Mouse (Mus musculus): Measurements from ENCODE around the gene Msi1. TPM values are rescaled to one million over a fixed set of nuclear protein-coding genes. Genes with fewer than 3 reads are reported as not detected.

Msi1 gene
- total RNA-seq (2021): 10 to 100 TPM; 48.6 to 52.4 TPM
- long read RNA-seq, experiment 1, partial matches to known transcripts: 0 of 5 reads
- long read RNA-seq, experiment 1, other reads (novel, unspliced or antisense): 3 of 5 reads
- long read RNA-seq, experiment 2, partial matches to known transcripts: 3 of 5 reads
- long read RNA-seq, experiment 2, other reads (novel, unspliced or antisense): 1 of 5 reads

GRCm38 (mm10) chr5:115429359-115430186 lies at the start of gene Msi1:
TSS of gene Msi1 (plus strand) at chr5:115429599.
- DNase-seq (ENCODE audit: low spot score in 2 of 2): no peak
- TF ChIP-seq CTCF (conservative IDR thresholded peaks at IDR 0.05): no peak
- Histone ChIP-seq H3K27ac (peak within 1 kb of the TSS; percentile 79), H3K4me3 (peak within 1 kb of the TSS; percentile 68)

DNA sequence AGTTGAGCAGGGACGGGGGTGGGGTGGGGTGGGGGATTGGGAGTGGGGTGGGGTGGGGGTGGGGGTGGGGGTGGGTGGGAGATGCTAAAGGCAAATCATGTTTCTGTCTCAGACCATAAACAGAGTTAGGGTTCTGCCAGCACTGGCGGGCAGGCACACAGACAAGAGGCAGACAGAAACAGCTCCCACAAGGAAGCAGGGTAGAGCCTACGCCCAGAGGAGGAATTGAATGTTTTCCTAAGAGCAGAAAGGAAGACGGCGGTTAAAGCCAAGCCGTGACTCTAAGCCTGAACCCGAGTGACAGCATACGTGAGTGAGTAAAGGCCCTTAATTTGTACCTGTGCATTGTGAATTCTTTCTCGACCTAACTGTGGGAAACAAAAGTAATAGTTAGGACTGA lies 37.5 kb upstream of the Msi1 start:
- DNase-seq (ENCODE audit: low spot score in 2 of 2): no peak
- Histone ChIP-seq H3K27ac (no peak overlapping the region), H3K4me3 (no peak overlapping the region)
- TF ChIP-seq CTCF (conservative IDR thresholded peaks at IDR 0.05): no peak

DNA sequence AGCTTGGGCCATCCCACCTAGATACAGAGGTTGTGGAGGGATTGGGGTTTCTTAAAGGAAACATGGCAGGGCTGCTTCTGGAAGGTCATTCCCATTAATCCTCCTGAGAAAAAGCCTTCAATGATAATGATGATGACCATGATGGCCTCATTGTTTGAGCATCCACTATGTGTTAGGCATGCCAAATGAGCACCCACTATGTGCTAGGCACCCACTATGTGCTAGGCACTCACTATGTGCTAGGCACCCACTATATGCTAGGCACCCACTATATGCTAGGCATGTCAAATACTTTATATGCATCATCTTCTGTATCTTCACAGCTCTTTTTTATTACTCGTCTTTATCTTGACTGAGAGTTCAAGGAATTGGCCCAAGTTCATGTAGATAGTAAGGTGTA lies 36.4 kb upstream of the Msi1 start:
- no peak for DNase-seq (ENCODE audit: low spot score in 2 of 2)
- TF ChIP-seq CTCF (conservative IDR thresholded peaks at IDR 0.05): no peak
- Histone ChIP-seq H3K4me3 (no peak overlapping the region), H3K27ac (no peak overlapping the region)

GRCm38 (mm10) chr5:115394223-115394622 lies 35.2 kb upstream of the Msi1 start:
- no peak for DNase-seq (ENCODE audit: low spot score in 2 of 2)
- Histone ChIP-seq H3K4me3 (no peak overlapping the region), H3K27ac (no peak overlapping the region)
- no peak for TF ChIP-seq CTCF (conservative IDR thresholded peaks at IDR 0.05)

GRCm38 (mm10) chr5:115394836-115395235 lies 34.6 kb upstream of the Msi1 start:
- DNase-seq (ENCODE audit: low spot score in 2 of 2): no peak
- no peak overlapping the region for H3K4me3 ChIP-seq
- no peak overlapping the region for H3K27ac ChIP-seq
- TF ChIP-seq CTCF (conservative IDR thresholded peaks at IDR 0.05): no peak

- no peak for DNase-seq (ENCODE audit: low spot score in 2 of 2)
- Histone ChIP-seq H3K27ac (no peak overlapping the region), H3K4me3 (no peak overlapping the region)
- TF ChIP-seq CTCF (conservative IDR thresholded peaks at IDR 0.05): no peak
Measured at GRCm38 (mm10) chr5:115396654-115397053, 32.7 kb upstream of the Msi1 start.

DNA sequence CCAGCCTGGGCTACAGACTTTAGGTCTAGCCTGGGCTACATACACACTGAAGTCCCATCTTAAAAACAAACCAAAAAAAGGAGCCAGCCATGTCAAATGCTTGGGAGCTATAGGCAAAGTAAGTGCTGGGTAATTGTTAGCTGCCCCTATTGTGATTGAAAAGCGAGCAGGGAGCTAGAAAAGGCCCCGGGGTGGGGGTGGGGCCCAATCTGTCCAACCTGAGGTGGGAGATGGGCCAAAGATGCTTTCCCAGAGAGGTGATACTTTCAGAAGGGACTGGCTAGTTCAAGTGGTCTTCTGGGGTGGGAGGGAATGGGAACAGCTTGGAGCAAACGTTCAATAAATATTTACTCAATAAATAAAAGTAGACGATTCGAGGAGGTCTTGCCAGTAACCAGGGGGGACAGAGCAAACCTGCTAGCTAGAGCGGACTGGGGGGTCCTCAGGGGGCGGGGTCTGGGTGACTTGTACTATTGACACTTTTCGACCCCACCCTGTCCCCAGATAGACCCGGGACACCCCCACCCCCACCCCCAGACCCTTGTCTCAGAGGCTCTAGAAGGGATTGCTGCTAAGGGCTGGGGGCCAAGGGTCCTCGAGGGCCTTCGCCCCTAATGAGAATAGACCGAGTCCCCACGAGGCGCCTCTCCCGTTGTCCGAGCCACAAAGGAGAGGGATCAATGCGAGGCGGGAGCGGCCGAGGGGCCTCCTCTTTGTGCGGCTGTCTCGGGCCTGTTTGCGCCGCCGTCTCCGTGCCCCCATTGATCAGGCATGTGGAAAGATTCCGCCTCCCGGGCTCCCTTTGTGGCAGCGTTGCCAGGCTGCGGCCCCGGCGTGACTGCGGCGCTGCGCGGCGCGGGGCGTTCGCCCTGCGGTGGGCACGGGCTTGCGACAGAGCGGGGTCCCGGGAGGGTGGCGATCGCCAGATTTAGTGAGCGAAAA lies 31.3 kb upstream of the Msi1 start:
- TF ChIP-seq CTCF (conservative IDR thresholded peaks at IDR 0.05): 0 out of 2 replicates have a peak, but pooled peaks have one; percentile 3
- Histone ChIP-seq H3K4me3 (peak overlapping the region; percentile 49), H3K27ac (peak overlapping the region; percentile 81)
- DNase-seq (ENCODE audit: low spot score in 2 of 2): peak; percentile 35 to 51

DNA sequence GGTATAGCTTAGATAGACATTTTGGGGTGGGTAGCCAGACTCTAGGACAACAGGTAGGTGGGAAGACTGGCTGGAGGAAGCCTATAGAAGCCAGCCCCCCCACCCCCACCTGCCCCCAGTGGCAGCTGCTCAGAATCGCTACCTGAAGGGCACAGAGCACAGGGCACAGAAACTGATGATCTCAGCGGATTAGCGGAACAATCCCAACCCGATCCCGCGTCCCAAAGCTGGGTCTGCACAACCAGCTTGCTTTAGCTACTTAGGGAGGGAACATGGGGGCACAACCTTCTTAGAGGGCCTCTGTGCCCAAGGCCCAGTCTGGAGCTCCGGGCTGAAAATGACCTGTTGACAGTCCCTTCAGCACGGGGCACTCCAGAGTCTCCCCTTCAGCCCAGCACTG lies 27.3 kb upstream of the Msi1 start:
- TF ChIP-seq CTCF (conservative IDR thresholded peaks at IDR 0.05): no peak
- no peak for DNase-seq (ENCODE audit: low spot score in 2 of 2)
- Histone ChIP-seq H3K27ac (no peak overlapping the region), H3K4me3 (no peak overlapping the region)

DNA sequence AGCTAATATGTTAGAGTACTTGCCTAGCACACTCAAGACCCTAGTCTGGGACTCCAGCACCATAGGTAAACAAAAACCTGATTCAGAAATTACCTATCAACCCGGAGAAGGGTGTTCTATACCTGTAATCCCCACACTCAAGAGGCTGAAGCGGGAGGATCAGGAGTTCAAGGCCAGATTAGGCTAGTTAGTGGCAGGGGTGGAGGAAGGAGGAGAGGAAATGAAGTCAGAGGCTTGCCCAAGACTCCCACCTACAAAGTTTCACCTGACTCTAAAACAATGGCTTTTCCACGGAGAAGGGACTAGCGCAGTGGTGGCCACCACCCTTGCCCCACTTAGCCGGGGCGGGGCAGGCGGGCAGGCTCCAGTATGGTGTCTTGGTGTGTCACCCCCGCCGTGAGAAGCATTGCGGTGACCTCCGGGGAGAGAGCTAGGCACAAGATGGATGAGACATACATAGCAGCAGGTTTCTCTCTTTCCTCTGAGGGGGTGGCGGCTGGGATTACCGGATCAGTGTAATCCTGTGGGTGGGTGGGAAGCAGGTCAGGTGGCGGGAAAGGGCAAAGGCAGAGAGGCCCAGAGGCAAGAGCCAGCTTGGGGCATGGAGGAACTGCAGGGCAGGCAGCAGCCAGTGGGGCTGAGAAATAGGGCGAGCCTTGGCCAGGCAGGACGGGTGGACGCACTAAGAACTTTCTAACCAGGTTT lies 25.8 kb upstream of the Msi1 start:
- Histone ChIP-seq H3K27ac (no peak overlapping the region), H3K4me3 (no peak overlapping the region; the same call in 1 of the 2 replicates)
- no peak for DNase-seq (ENCODE audit: low spot score in 2 of 2)
- TF ChIP-seq CTCF (conservative IDR thresholded peaks at IDR 0.05): no peak

DNA sequence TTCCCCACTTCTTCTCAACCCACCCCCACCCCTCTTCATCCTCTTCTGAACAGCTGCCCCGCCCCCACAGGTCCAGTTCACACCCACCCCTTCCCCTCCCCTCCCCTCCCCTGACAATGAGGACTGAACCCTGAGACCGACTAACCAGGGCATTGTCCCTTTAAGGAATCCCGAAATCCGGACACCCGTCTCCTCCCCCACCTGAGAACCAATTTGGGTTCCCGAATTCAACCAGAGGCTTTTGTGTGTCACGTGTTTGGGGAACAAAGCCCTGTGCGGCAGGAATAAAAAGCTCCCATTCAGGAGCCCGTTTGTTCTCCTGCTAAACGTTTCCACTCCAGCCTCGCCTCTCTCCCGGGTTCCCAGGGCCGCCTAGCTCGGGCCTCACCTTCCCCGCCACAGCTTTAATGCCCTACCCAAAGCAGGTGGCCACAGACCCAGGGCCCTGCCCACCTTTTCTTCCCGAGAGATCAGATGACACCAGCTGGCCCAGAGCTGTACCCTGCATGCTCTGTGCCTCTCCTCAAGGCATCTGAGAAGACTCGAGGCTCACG lies 25.1 kb upstream of the Msi1 start:
- Histone ChIP-seq H3K4me3 (peak overlapping the region; percentile 42), H3K27ac (peak overlapping the region; percentile 77)
- DNase-seq (ENCODE audit: low spot score in 2 of 2): peak; percentile 16 to 43
- TF ChIP-seq CTCF (conservative IDR thresholded peaks at IDR 0.05): no peak

GRCm38 (mm10) chr5:115405205-115405604 lies 24.2 kb upstream of the Msi1 start:
- no peak for TF ChIP-seq CTCF (conservative IDR thresholded peaks at IDR 0.05)
- no peak for DNase-seq (ENCODE audit: low spot score in 2 of 2)
- no peak overlapping the region for H3K27ac ChIP-seq
- no peak overlapping the region for H3K4me3 ChIP-seq

DNA sequence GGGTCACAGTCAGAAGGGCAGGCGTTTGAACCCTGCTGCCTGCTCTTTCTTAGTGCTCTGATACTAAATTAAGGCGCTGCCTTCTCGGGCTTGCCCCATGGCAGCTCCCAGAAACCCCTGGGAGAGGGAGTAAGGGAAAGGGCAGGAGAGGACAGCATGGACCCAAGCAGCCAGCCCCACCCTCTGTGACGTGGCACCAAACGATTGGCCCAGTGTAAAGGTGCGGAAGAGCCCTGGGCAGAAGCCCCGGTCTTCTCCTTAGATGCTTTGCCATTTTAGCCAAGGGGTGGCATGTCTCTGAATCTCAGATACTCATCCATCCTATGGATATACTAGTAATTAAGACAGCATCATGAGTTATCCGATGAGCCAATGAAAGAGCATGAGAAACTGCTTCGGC lies 21.3 kb upstream of the Msi1 start:
- no peak for TF ChIP-seq CTCF (conservative IDR thresholded peaks at IDR 0.05)
- Histone ChIP-seq H3K27ac (no peak overlapping the region), H3K4me3 (no peak overlapping the region)
- DNase-seq (ENCODE audit: low spot score in 2 of 2): no peak

Data from layer of hippocampus, adult 2 months (tissue).